Mouse (Mus musculus): Measurements from ENCODE around the gene Ptprn2. TPM values are rescaled to one million over a fixed set of nuclear protein-coding genes. Genes with fewer than 3 reads are reported as not detected.

Ptprn2 gene
- polyA plus RNA-seq, 1 experiment, result 0.37 TPM

DNA sequence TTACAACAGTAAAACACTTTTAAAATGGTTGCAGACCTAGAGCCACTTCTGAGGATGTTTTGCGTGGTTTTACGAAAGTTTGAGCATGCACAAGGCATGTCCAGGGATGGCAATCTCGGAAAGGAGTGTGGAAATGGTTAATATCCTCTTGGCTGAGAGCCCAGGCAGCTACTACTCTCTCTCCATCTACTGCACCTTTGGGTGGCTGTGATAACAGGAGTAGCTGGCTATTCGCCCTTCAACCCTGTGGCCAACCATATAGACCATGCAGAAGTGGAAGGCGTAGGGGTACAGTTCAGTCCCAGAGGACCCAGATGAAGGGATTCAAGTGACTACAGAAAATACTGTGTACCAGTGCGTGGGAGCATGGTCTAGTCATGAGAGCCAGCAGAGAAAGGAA is 655.9 kb downstream of the Ptprn2 start:
- Histone ChIP-seq H3K9me3 (replicated peaks; ENCODE audit: control insufficient read depth, insufficient read depth, low read length, poor library complexity, severe bottlenecking) (no peaks in the 10 kb centered on the region), H3K4me3 (ENCODE audit: low read depth, low read length) (no peak overlapping the region)
- TF ChIP-seq CTCF (IDR thresholded peaks at IDR 0.05; ENCODE audit: low read depth, low read length), result no peak
- no peak for TF ChIP-seq POLR2A (IDR thresholded peaks at IDR 0.05; ENCODE audit: insufficient read depth, low read length)
- no peak for TF ChIP-seq EP300 (IDR thresholded peaks at IDR 0.05; ENCODE audit: insufficient read depth, low read depth, low read length)

DNA sequence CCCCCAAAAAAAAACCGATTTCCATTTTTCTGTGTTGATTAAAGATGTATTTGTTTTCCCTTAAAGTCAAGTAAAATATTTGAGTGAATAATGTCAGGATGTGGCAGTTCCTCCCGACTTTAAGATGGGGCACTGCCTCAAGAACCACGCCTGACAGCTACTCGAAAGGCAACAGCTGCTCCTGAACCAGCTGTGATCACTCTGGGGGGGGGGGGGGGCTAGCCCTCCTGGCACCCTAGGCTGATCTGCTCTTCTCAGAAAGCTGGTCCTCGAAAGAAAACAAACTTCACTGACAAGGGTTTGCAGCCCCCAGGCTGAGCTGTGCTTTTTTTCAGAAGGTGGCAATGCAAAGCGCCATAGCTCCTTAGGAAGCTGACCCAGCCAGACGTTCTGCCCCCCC is 663.7 kb downstream of the Ptprn2 start:
- Histone ChIP-seq H3K4me3 (ENCODE audit: low read depth, low read length) (no peak overlapping the region), H3K4me1 (ENCODE audit: control insufficient read depth, insufficient read depth, low read length) (no peaks in the 10 kb centered on the region), H3K27me3 (ENCODE audit: control insufficient read depth, insufficient read depth, low read length, poor library complexity, severe bottlenecking) (0 out of 2 replicates have a peak, but pooled peaks cover 2% of the 10 kb centered on the region), H3K9ac (ENCODE audit: low read depth, poor library complexity, severe bottlenecking) (no peak overlapping the region), H3K9me3 (replicated peaks; ENCODE audit: control insufficient read depth, insufficient read depth, low read length, poor library complexity, severe bottlenecking) (no peaks in the 10 kb centered on the region), H3K36me3 (ENCODE audit: control insufficient read depth, insufficient read depth, low read length, poor library complexity, severe bottlenecking) (no peaks in the 10 kb centered on the region), H3K27ac (ENCODE audit: insufficient read depth, low read length) (no peak overlapping the region)
- no peak for TF ChIP-seq POLR2A (IDR thresholded peaks at IDR 0.05; ENCODE audit: insufficient read depth, low read length)
- TF ChIP-seq EP300 (IDR thresholded peaks at IDR 0.05; ENCODE audit: insufficient read depth, low read depth, low read length), result no peak
- no peak for TF ChIP-seq CTCF (IDR thresholded peaks at IDR 0.05; ENCODE audit: low read depth, low read length)

More for the DNA sequence above, 655.9 kb downstream of the Ptprn2 start:
- Histone ChIP-seq H3K27ac (ENCODE audit: insufficient read depth, low read length) (no peak overlapping the region), H3K4me1 (ENCODE audit: control insufficient read depth, insufficient read depth, low read length) (no peaks in the 10 kb centered on the region), H3K36me3 (ENCODE audit: control insufficient read depth, insufficient read depth, low read length, poor library complexity, severe bottlenecking) (no peaks in the 10 kb centered on the region), H3K27me3 (ENCODE audit: control insufficient read depth, insufficient read depth, low read length, poor library complexity, severe bottlenecking) (no peaks in the 10 kb centered on the region), H3K9ac (ENCODE audit: low read depth, poor library complexity, severe bottlenecking) (no peak overlapping the region)

DNA sequence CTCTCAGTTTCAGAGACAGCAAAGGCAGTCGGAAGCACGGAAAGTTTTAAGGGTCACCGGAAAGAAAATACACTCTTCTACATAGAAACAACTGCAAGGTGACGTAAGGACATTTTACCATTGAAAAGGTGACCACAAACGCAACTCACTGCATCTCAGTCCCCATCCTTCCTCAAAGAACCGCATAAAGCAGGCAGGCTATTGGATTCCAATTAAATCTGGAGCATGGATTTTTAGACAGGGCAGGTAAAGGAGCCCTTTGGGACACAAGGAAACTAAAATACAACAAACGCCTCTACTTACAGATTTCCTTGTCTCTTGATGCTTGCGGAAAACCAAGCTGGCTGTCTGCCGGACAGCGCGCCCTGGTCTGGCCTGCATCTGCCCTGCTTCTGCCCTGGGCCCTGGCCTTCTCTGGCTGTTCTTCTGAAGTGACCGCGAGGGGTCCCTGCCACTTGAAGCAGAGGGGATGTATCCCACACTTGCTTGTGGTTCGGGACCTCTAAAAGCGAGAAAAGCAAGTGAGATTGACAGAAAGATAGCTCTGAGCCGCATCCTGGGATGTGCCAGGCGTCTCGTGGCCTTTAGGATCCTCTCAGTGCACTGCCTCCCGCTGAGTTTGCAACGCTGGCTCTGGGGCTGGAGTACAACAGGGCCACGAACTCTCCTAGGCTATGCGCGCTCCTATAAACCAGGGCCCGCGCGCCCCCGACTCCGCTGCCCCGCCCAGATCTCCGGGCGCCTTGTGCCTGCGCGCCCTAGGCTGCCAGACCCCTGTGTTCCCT is 665.3 kb downstream of the Ptprn2 start:
- no peak for TF ChIP-seq POLR2A (IDR thresholded peaks at IDR 0.05; ENCODE audit: insufficient read depth, low read length)
- no peak for TF ChIP-seq CTCF (IDR thresholded peaks at IDR 0.05; ENCODE audit: low read depth, low read length)
- no peak for TF ChIP-seq EP300 (IDR thresholded peaks at IDR 0.05; ENCODE audit: insufficient read depth, low read depth, low read length)
- H3K36me3 ChIP-seq (ENCODE audit: control insufficient read depth, insufficient read depth, low read length, poor library complexity, severe bottlenecking), result no peaks in the 10 kb centered on the region
- no peak overlapping the region for H3K27ac ChIP-seq (ENCODE audit: insufficient read depth, low read length)
- H3K9me3 ChIP-seq (replicated peaks; ENCODE audit: control insufficient read depth, insufficient read depth, low read length, poor library complexity, severe bottlenecking), result no peaks in the 10 kb centered on the region
- H3K4me1 ChIP-seq (ENCODE audit: control insufficient read depth, insufficient read depth, low read length), result no peaks in the 10 kb centered on the region
- H3K9ac ChIP-seq (ENCODE audit: low read depth, poor library complexity, severe bottlenecking), result no peak overlapping the region
- H3K27me3 ChIP-seq (ENCODE audit: control insufficient read depth, insufficient read depth, low read length, poor library complexity, severe bottlenecking), result peaks cover 9% of the 10 kb centered on the region
- peak overlapping the region; percentile 48 for H3K4me3 ChIP-seq (ENCODE audit: low read depth, low read length)

DNA sequence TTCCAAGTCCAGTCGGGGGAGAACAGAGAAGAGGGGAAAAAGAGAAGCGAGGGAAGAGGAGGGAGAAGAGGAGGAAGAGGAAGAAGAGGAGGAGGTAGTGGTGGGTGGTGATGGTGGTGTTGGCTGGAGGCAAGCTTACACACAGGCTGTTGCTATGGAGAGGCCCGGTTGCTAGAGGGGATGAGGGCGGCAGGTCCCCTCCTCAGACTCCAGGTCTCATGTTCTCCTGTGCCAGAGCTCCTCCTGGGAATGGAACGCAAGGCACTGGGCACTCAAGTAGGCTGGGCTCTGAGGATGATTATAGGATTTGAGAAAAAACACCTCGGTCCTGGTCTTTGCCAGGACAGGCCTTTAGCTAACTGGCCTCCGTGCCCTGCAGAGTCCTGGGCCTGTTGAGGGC is 666.1 kb downstream of the Ptprn2 start:
- Histone ChIP-seq H3K9ac (ENCODE audit: low read depth, poor library complexity, severe bottlenecking) (no peak overlapping the region), H3K27me3 (ENCODE audit: control insufficient read depth, insufficient read depth, low read length, poor library complexity, severe bottlenecking) (peaks cover 11% of the 10 kb centered on the region), H3K36me3 (ENCODE audit: control insufficient read depth, insufficient read depth, low read length, poor library complexity, severe bottlenecking) (no peaks in the 10 kb centered on the region), H3K4me1 (ENCODE audit: control insufficient read depth, insufficient read depth, low read length) (no peaks in the 10 kb centered on the region), H3K27ac (ENCODE audit: insufficient read depth, low read length) (no peak overlapping the region), H3K4me3 (ENCODE audit: low read depth, low read length) (no peak overlapping the region), H3K9me3 (replicated peaks; ENCODE audit: control insufficient read depth, insufficient read depth, low read length, poor library complexity, severe bottlenecking) (no peaks in the 10 kb centered on the region)
- TF ChIP-seq CTCF (IDR thresholded peaks at IDR 0.05; ENCODE audit: low read depth, low read length), result no peak
- TF ChIP-seq EP300 (IDR thresholded peaks at IDR 0.05; ENCODE audit: insufficient read depth, low read depth, low read length), result no peak
- TF ChIP-seq POLR2A (IDR thresholded peaks at IDR 0.05; ENCODE audit: insufficient read depth, low read length), result no peak

DNA sequence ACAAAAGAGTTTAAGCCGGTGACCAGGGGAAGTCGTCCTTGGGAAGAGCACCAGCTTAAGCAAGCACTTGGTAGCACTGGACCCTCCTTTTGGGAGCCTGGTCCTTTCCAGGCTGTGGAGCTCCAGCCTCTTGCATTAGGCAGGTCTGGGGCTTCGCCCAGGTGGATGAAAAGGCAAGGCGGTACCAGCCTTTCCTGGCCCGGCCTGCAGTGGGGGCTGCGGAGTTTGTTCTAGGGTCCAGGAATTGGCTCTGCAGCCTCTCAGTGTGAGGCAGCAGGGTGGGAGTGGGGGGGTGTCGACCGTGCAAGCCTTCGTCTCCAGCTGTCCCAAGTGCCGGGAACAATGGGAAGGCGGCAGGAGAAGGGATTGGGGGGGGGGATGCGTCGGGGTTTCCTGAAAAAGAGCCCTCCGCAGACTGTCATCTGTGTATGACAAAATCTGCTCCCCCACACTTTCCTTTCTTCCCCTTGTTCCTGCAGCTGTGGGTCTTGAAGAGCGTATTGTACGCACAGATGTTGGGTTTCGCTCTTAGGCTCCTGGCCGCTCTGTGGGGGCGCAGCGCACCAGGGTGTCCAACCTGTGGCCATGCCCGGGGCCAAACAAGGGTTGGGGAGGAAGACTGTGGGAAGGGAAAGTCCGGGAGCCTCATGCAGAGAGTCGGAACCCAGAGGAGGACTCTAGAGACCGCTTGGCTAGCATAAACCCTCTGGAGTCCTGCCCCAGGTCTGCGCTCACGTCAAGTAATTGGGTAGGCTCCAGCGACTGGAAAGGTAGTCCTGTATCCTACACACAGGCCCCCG is 667.0 kb downstream of the Ptprn2 start:
- no peak overlapping the region for H3K27ac ChIP-seq (ENCODE audit: insufficient read depth, low read length)
- no peaks in the 10 kb centered on the region for H3K9me3 ChIP-seq (replicated peaks; ENCODE audit: control insufficient read depth, insufficient read depth, low read length, poor library complexity, severe bottlenecking)
- H3K27me3 ChIP-seq (ENCODE audit: control insufficient read depth, insufficient read depth, low read length, poor library complexity, severe bottlenecking), result peaks cover 11% of the 10 kb centered on the region
- H3K9ac ChIP-seq (ENCODE audit: low read depth, poor library complexity, severe bottlenecking), result no peak overlapping the region
- no peak overlapping the region for H3K4me3 ChIP-seq (ENCODE audit: low read depth, low read length)
- no peaks in the 10 kb centered on the region for H3K36me3 ChIP-seq (ENCODE audit: control insufficient read depth, insufficient read depth, low read length, poor library complexity, severe bottlenecking)
- no peaks in the 10 kb centered on the region for H3K4me1 ChIP-seq (ENCODE audit: control insufficient read depth, insufficient read depth, low read length)
- no peak for TF ChIP-seq CTCF (IDR thresholded peaks at IDR 0.05; ENCODE audit: low read depth, low read length)
- TF ChIP-seq POLR2A (IDR thresholded peaks at IDR 0.05; ENCODE audit: insufficient read depth, low read length), result no peak
- no peak for TF ChIP-seq EP300 (IDR thresholded peaks at IDR 0.05; ENCODE audit: insufficient read depth, low read depth, low read length)

DNA sequence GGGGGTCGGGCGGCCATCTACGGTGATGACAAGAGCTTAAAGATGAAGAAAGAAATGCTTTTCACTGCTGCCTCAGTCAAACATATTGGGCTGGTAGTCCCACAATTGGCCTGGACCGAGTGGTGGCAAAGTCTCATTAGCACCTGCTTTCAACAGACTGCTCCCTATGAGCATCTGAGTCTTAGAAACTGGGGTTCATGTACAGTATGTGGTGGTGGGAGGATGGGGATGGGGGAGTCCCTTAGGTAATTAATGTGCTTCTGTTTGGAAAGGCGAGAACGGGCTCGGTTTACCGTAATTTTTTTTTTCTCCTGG is 667.6 kb downstream of the Ptprn2 start:
- Histone ChIP-seq H3K4me1 (ENCODE audit: control insufficient read depth, insufficient read depth, low read length) (no peaks in the 10 kb centered on the region), H3K27ac (ENCODE audit: insufficient read depth, low read length) (no peak overlapping the region), H3K9me3 (replicated peaks; ENCODE audit: control insufficient read depth, insufficient read depth, low read length, poor library complexity, severe bottlenecking) (no peaks in the 10 kb centered on the region), H3K9ac (ENCODE audit: low read depth, poor library complexity, severe bottlenecking) (no peak overlapping the region), H3K27me3 (ENCODE audit: control insufficient read depth, insufficient read depth, low read length, poor library complexity, severe bottlenecking) (peaks cover 11% of the 10 kb centered on the region), H3K4me3 (ENCODE audit: low read depth, low read length) (no peak overlapping the region), H3K36me3 (ENCODE audit: control insufficient read depth, insufficient read depth, low read length, poor library complexity, severe bottlenecking) (no peaks in the 10 kb centered on the region)
- TF ChIP-seq POLR2A (IDR thresholded peaks at IDR 0.05; ENCODE audit: insufficient read depth, low read length) (no peak), CTCF (IDR thresholded peaks at IDR 0.05; ENCODE audit: low read depth, low read length) (no peak), EP300 (IDR thresholded peaks at IDR 0.05; ENCODE audit: insufficient read depth, low read depth, low read length) (no peak)

All from ES-Bruce4 (cell line).